Mouse (Mus musculus) brain, embryonic 14.5 days (tissue): ENCODE measurements at regions not wholly inside any gene's neighbourhood (a gene's known extent, or its start where the extent isn't known, plus 50 kb on each side); places are given as distances from the start of the nearest gene placed in this dataset.

ENCODE experiments used
- CTCF ChIP-seq: fragments of 200-500 bp; IDR thresholded peaks from 2 replicates; pipeline ENCODE4 v1.5.1; 2012; ENCODE audit warnings: inconsistent platforms, mild to moderate bottlenecking, moderate library complexity, borderline replicate concordance; ENCODE audit not compliant: insufficient read depth, insufficient read length; ENCODE audit errors: extremely low read depth
- POLR2A ChIP-seq: fragments of 200-500 bp; IDR thresholded peaks from 2 replicates; pipeline ENCODE4 v1.6.1; 2012; ENCODE audit warnings: mild to moderate bottlenecking, inconsistent platforms, borderline replicate concordance; ENCODE audit not compliant: poor library complexity, insufficient read depth, insufficient read length, severe bottlenecking; ENCODE audit errors: extremely low read depth

DNA sequence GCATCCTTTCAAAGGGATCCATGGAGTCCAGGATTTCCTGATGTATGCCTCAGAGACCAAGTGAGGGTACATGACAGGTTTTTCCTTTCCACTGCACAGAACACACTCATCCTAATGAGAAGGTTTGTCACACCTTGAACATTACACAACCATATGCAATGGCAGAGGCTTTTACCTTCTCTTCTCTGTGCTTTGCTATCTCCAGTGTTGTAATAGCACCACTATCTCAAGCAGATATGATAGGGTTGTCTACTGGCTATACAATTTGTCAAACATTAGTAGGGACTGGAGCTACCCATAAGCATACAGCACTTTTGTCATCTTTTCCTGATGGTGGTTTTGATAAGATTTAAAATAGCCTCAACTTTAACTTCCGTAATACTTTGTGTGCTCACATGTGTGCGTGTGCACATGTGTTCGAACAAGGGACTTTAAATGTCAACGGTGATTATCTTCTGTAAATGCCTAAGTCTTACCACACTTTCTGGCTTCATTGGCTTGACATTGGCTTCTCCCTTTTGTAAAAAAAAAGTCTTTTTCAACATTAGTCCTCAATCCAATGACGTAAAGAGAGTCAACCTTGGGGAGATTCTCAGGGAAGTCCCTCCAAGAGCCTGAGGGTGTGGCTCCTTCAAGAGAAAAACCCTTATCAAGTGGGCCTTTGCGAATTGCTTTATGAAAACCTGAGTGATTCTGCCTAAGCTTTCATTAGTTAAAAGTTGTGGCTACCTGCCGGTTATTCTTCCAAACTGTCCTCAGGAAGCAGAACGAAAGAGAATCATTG lies 513.1 kb upstream of the 4930412O13Rik start:
- TF ChIP-seq POLR2A, result no peak
- TF ChIP-seq CTCF, result no peak
